Mouse (Mus musculus) embryonic facial prominence, embryonic 10.5 days (tissue): Measurements from ENCODE around the gene Usp48. TPM values are rescaled to one million over a fixed set of nuclear protein-coding genes. Genes with fewer than 3 reads are reported as not detected.
"Not testable (repeated sequence)": the region's sequence is repeated elsewhere in the genome, so short reads cannot be mapped to it uniquely, and the experiment has no call there.

Experiments
- DNase-seq: peaks from one replicate; pipeline ENCODE4 v3.0.0-alpha.2; 2017; ENCODE audit warnings: low spot score
- H3K27ac ChIP-seq: fragments of 300-500 bp; sonication (generic); replicated peaks from 2 replicates; pipeline ENCODE4 v1.5.1; 2016; ENCODE audit warnings: mild to moderate bottlenecking
- H3K27me3 ChIP-seq: fragments of 300-500 bp; sonication (generic); replicated peaks from 2 replicates; pipeline ENCODE4 v1.6.1; 2016; ENCODE audit warnings: low read depth, mild to moderate bottlenecking; ENCODE audit not compliant: poor library complexity, severe bottlenecking
- H3K36me3 ChIP-seq: fragments of 300-500 bp; sonication (generic); replicated peaks from 2 replicates; pipeline ENCODE4 v1.6.1; 2016; ENCODE audit warnings: mild to moderate bottlenecking, moderate library complexity
- H3K4me1 ChIP-seq: fragments of 300-500 bp; sonication (generic); 2 replicates; pipeline ENCODE4 v1.6.1; 2016
- H3K4me3 ChIP-seq: fragments of 300-500 bp; sonication (generic); 2 replicates; pipeline ENCODE4 v1.5.1; 2016; ENCODE audit warnings: mild to moderate bottlenecking, moderate library complexity
- H3K9me3 ChIP-seq: fragments of 300-500 bp; sonication (generic); 2 replicates; pipeline ENCODE4 v1.6.1; 2016; ENCODE audit warnings: mild to moderate bottlenecking
- WGBS: fragments of 180-500 bp; shearing (Covaris S2); methylation state at CpG from one replicate; pipeline ENCODE4 v1.1.7; 2016; 5-methylcytosine and 5-hydroxymethylcytosine counted together
- polyA plus RNA-seq: library from polyadenylated mRNA; unstranded; fragments of >200 nt; fragmentation: Nextera tagmentation; extraction: Ambion mirVana; gene quantifications from 2 replicates; pipeline ENCODE4 v1.2.1, GENCODE M21; 2016

The Usp48 gene
- polyA plus RNA-seq, 1 experiment from 2014 or later, result 79.1 TPM

DNA sequence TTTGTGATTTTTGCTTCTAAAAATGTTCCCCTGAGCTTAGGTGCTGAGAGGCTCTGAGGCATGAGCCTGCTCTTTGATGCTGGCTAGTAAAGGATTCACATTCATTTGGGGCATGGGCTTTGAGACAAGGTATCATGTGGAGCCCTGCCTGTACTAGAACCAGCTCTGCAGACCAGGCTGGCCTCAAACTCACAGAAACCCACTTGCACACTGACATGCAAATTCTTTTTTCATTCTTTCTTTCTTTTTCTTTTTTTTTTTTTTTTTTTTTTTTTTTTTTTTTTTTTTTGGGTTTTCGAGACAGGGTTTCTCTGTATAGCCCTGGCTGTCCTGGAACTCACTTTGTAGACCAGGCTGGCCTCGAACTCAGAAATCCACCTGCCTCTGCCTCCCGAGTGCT, 4.5 kb upstream of the Usp48 start:
- not testable (repeated sequence) for H3K27ac ChIP-seq, H3K9me3 ChIP-seq
- WGBS, result 93% methylated on average over 2 of the region's 3 CpGs

GRCm38 (mm10) chr4:137589586-137589985, 4.0 kb upstream of the Usp48 start:
- DNase-seq, result no peak
- Histone ChIP-seq H3K4me1 (0 out of 2 replicates have a peak, but pooled peaks cover 3% of the 10 kb centered on the region), H3K36me3 (no peaks in the 10 kb centered on the region), H3K9me3 (no peaks in the 10 kb centered on the region), H3K27ac (no peak overlapping the region), H3K27me3 (no peaks in the 10 kb centered on the region), H3K4me3 (no peak overlapping the region)
- WGBS, result 84% methylated on average over 3 of the region's 3 CpGs

More for the DNA sequence above, 4.5 kb upstream of the Usp48 start:
- H3K4me3 ChIP-seq, DNase-seq, H3K36me3 ChIP-seq, H3K4me1 ChIP-seq, H3K27me3 ChIP-seq: not testable (repeated sequence)

DNA sequence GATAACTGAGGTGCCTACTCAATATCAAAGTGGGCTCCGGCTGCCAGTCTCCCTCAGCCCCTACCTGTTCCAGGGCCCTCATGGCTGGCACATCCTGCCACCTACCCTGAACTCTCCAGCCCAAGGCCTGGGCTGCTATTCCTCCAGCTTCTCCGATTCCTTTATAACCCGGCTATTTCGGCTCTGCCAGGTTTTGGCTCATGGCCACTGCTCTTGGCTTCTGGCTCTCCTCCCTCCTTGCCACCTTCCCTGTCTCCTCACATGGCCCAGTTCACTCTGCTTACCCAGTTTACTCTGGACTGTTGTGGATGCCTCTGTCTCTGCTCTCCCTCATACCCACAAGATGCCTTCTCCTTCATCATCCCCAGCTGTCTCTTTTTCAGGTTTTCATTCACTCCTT, 2.6 kb upstream of the Usp48 start:
- peaks cover 15% of the 10 kb centered on the region for H3K4me1 ChIP-seq
- no peak overlapping the region for H3K4me3 ChIP-seq
- H3K9me3 ChIP-seq, result no peaks in the 10 kb centered on the region
- 91% methylated on average over 4 of the region's 4 CpGs for WGBS
- DNase-seq, result no peak
- H3K36me3 ChIP-seq, result 0 out of 2 replicates have a peak, but pooled peaks cover 3% of the 10 kb centered on the region
- no peak overlapping the region for H3K27ac ChIP-seq
- no peaks in the 10 kb centered on the region for H3K27me3 ChIP-seq

DNA sequence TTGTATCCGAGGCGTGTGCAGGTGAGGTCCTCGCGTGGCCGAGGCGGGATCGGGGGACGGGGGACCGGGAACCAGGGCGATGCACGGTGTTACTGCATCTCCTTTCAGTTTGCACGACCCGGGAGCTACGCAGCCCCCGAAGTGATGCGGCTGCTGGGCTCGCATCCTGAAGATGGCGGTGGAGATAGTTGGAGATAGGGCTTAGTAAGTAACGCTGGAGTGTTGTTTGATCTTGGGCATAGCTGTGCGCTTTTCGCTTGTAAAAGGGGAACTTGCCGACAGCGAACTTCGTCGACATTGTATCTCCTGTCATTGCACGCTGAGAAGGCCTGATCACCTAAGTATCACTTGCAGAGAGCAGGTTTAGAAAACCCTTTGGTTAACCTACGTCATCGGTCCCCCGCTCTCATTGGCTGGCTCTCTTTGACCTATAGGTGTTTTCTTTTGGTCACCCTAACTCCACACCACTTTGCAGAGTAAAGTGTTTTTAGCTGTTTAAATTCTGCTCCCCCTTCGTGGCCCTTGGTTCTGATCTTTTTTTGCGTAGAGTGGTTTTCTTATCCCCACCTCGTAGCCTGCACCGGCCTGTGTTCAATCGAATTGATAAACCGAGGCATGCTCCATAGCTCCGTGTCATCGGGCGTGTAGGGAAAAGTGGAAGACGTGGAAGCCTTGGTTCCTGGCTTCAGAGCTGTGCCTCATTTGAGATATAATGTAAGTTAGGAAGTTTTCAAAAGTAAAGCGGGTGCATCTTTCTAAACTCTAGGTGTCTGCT, 1.1 kb downstream of the Usp48 start:
- 6% methylated on average over 40 of the region's 40 CpGs for WGBS
- Histone ChIP-seq H3K27ac (peak overlapping the region; percentile 97), H3K4me1 (peaks cover 40% of the 10 kb centered on the region), H3K36me3 (peaks cover 18% of the 10 kb centered on the region; the same call in 1 of the 2 replicates), H3K9me3 (no peaks in the 10 kb centered on the region), H3K27me3 (no peaks in the 10 kb centered on the region), H3K4me3 (peak overlapping the region; percentile 88)
- DNase-seq, result no peak

DNA sequence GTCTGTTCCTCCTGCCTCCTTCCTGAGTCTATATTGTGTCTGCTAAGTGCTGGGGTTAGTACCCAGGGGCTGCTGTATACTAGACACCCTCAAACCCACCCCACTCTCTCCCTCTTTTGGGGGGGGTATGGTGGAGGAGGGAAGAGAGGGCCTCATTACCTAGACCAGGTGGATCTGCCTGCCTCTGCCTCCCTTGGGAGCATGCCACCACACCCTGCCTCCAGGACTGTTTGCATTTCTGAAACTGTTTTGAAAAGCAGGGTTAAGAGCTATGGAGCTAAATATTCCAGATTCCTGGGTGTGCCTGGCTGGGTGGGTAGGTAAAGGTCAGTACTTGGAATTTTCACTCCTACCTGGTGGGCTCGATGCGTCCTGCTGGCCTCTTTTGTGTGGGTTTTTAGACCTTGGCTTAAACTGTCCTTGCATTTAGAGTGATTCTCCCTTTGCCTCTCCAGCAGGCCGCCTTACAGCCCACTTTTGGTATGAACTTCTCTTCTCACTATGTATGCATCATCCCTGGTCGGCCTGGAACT, 3.6 kb downstream of the Usp48 start:
- no peaks in the 10 kb centered on the region for H3K9me3 ChIP-seq
- H3K4me1 ChIP-seq, result peaks cover 51% of the 10 kb centered on the region
- no peaks in the 10 kb centered on the region for H3K27me3 ChIP-seq
- peaks cover 21% of the 10 kb centered on the region; the same call in 1 of the 2 replicates for H3K36me3 ChIP-seq
- 90% methylated on average over 4 of the region's 4 CpGs for WGBS
- no peak overlapping the region for H3K4me3 ChIP-seq
- H3K27ac ChIP-seq, result no peak overlapping the region
- DNase-seq, result no peak

DNA sequence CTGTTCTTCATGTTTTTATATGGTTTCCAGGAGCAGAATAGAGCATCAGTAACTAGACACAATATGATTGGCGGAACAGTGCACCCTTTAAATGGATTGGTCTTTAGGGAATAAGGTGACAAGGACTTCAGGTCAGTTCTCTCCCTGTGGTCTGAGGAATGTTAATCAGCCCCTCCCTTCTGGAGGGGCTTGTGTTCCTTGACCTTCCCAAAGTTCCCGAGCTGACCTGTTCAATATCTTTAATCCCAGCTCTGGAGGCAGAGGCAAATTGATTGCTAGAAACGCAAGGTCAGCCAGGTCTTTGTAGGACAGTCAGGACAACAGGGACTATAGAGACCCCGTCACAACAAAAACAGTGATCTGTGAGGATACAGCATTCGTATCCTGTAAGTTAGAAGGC, 5.0 kb downstream of the Usp48 start:
- Histone ChIP-seq H3K4me1 (peaks cover 48% of the 10 kb centered on the region), H3K36me3 (peaks cover 21% of the 10 kb centered on the region; the same call in 1 of the 2 replicates), H3K27me3 (no peaks in the 10 kb centered on the region), H3K9me3 (no peaks in the 10 kb centered on the region), H3K4me3 (no peak overlapping the region), H3K27ac (no peak overlapping the region)
- no peak for DNase-seq
- 78% methylated on average over 5 of the region's 5 CpGs for WGBS

GRCm38 (mm10) chr4:137603449-137604171, 10.1 kb downstream of the Usp48 start:
- H3K27me3 ChIP-seq, result no peaks in the 10 kb centered on the region
- no peak for DNase-seq
- no peak overlapping the region for H3K4me3 ChIP-seq
- no peak overlapping the region for H3K27ac ChIP-seq
- H3K4me1 ChIP-seq, result peaks cover 22% of the 10 kb centered on the region
- WGBS, result 85% methylated on average over 11 of the region's 11 CpGs
- no peaks in the 10 kb centered on the region for H3K9me3 ChIP-seq
- peaks cover 48% of the 10 kb centered on the region for H3K36me3 ChIP-seq

- Histone ChIP-seq H3K4me3 (no peak overlapping the region), H3K4me1 (no peaks in the 10 kb centered on the region), H3K27ac (no peak overlapping the region), H3K36me3 (peaks cover 79% of the 10 kb centered on the region), H3K9me3 (no peaks in the 10 kb centered on the region), H3K27me3 (no peaks in the 10 kb centered on the region)
- no peak for DNase-seq
- 96% methylated on average over 2 of the region's 2 CpGs for WGBS
These were observed 13.5 kb downstream of the Usp48 start for GRCm38 (mm10) chr4:137607023-137607422.

GRCm38 (mm10) chr4:137609281-137609680, 15.7 kb downstream of the Usp48 start:
- no peak for DNase-seq
- WGBS, result 92% methylated on average over 7 of the region's 7 CpGs
- Histone ChIP-seq H3K27me3 (no peaks in the 10 kb centered on the region), H3K27ac (no peak overlapping the region), H3K9me3 (no peaks in the 10 kb centered on the region), H3K4me1 (no peaks in the 10 kb centered on the region), H3K36me3 (peaks cover 100% of the 10 kb centered on the region), H3K4me3 (no peak overlapping the region)

- no peaks in the 10 kb centered on the region for H3K4me1 ChIP-seq
- no peak overlapping the region for H3K4me3 ChIP-seq
- no peaks in the 10 kb centered on the region for H3K9me3 ChIP-seq
- H3K27me3 ChIP-seq, result no peaks in the 10 kb centered on the region
- H3K36me3 ChIP-seq, result peaks cover 100% of the 10 kb centered on the region
- WGBS, result 90% methylated on average over 7 of the region's 7 CpGs
- no peak overlapping the region for H3K27ac ChIP-seq
- DNase-seq, result no peak
These were observed 16.1 kb downstream of the Usp48 start for GRCm38 (mm10) chr4:137609702-137610101.

- peaks cover 98% of the 10 kb centered on the region for H3K36me3 ChIP-seq
- 86% methylated on average over 15 of the region's 15 CpGs for WGBS
These were observed 16.7 kb downstream of the Usp48 start for GRCm38 (mm10) chr4:137610256-137610655.

GRCm38 (mm10) chr4:137622847-137623246, 29.3 kb downstream of the Usp48 start:
- H3K36me3 ChIP-seq, result peaks cover 98% of the 10 kb centered on the region
- no peak for DNase-seq

More at GRCm38 (mm10) chr4:137610256-137610655, 16.7 kb downstream of the Usp48 start:
- Histone ChIP-seq H3K4me1 (no peaks in the 10 kb centered on the region), H3K27me3 (no peaks in the 10 kb centered on the region), H3K4me3 (no peak overlapping the region), H3K27ac (no peak overlapping the region), H3K9me3 (no peaks in the 10 kb centered on the region)
- no peak for DNase-seq

More at GRCm38 (mm10) chr4:137622847-137623246, 29.3 kb downstream of the Usp48 start:
- Histone ChIP-seq H3K9me3 (no peaks in the 10 kb centered on the region), H3K27ac (no peak overlapping the region), H3K4me3 (no peak overlapping the region), H3K4me1 (peaks cover 9% of the 10 kb centered on the region), H3K27me3 (no peaks in the 10 kb centered on the region)
- WGBS, result 95% methylated on average over 8 of the region's 8 CpGs
